Mouse (Mus musculus) ES-E14 (cell line): Measurements from ENCODE around the gene Cryba4.

Experiments used
- CHD2 ChIP-seq: IDR thresholded peaks from 2 replicates; pipeline ENCODE4 v1.6.1; 2014; ENCODE audit warnings: mild to moderate bottlenecking, low read depth, low read length, inconsistent platforms
- MAFK ChIP-seq: IDR thresholded peaks from 2 replicates; pipeline ENCODE4 v1.6.1; 2014; ENCODE audit warnings: mild to moderate bottlenecking, low read depth, low read length, inconsistent platforms; ENCODE audit not compliant: insufficient read depth
- ZC3H11A ChIP-seq: IDR thresholded peaks from 2 replicates; pipeline ENCODE4 v1.6.1; 2012; ENCODE audit warnings: low read depth, mild to moderate bottlenecking, inconsistent platforms, low read length, borderline replicate concordance

DNA sequence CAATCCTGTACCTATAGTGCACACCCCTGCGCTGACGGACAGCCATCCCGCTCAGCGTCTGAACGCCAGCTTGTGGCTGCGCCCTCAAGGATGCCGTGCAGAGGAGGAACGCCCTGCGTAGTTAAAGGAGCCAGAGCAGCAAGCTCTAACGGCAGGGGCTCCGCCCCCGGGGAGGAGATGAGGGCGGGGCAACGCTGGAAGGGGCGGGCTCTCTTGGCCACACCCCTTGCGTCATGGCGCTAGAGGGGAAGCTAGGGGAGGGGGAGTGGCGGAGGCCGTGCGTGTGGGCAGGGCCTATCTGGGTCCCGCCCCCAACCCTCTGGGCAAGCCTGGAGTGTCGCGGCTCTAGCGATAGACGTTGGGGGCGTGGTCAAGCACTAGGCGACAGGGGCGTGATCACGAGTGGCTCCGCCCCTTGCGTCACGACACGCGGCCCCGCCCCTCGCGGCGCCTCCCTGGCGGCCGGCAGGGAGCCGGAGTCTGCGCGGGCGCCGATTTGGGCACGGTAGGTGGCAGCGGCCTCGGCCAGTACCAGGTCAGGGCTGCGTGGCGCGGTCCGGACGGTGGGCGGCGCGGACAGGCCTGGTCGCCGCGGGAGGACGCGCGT is 24.1 kb upstream of the Cryba4 start, which contains the start of gene Tpst2:
- TF ChIP-seq CHD2 (no peak), ZC3H11A (no peak), MAFK (no peak)
